Mouse (Mus musculus) thymus, postnatal 36 days (tissue): ENCODE data around the gene Bbs9.

Experiments used
- DNase-seq, 2 experiments: peaks; one replicate each; pipeline ENCODE4 v3.0.0; 2022; ENCODE audit warnings: mixed read lengths in 2 of 2

The Bbs9 gene

GRCm38 (mm10) chr9:22537767-22538373 is 62.4 kb downstream of the Bbs9 start:
- DNase-seq: no peak

DNA sequence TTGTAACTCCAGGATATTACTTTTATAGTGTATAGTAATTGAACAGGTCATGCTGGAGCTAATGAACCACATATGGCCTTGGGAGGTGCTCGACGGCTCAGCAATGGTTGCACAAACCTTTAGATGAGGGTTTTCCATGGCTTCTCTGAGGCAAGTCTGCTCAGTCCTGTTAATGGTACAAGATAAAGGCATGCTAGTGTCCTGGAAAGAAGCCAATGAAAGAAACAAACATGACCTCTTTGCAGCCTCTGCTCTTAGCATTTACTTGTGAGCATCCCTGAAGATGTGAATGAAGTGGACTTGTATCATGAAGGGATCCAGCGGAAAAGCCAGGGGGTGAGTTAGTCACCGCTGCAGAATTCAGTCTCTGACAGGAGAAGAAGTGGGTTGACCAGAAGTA is 64.0 kb downstream of the Bbs9 start:
- no peak for DNase-seq

GRCm38 (mm10) chr9:22541130-22541529 is 65.6 kb downstream of the Bbs9 start:
- DNase-seq: no peak

GRCm38 (mm10) chr9:22543467-22543866 is 68.0 kb downstream of the Bbs9 start:
- no peak for DNase-seq

DNA sequence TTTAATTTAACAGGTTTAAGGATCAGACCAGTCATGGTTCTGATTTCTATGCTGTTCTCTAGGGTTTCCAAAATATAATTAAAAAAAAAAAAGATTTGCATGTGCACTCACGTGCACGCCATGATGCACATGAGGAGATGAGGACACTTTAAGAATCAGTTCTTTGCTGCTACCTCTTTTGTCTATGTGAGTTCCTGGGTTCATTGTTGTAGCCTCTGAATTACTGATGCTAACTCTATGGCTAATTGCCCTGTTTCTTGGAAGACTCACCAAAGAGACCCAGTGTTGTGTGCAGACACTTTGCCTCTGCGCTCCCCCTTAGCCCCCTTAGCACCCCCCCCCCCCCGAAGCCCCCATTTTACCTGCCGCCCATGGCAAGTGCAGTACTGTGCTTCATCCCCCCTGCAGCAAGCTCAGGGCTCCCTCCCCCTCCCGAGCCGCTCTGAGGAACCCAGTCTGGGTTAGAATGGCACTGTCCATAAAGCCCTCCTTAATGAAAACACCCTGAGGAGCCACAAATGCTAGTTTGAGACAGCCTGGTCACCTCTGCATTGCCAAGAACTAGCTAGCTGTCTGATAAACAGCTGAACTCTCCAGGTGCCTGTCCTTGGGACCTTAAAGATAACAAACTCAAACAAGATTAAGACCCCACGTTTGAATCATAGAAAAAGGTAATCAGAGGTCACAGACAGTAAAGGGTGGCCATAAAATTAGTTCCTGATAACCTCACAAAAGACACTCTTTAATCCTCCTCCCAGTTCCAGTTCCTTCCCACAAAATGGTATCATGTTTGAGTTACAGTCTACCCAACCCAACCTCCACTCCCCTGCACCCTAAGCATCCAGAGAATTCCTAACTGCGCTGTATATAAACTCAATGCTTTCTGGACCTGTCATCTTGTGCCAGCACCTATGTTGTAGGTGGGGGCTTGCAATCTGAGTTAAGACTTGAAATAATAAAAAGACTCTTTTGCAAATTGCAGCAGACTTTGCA is 69.1 kb downstream of the Bbs9 start:
- no peak for DNase-seq

- no peak for DNase-seq
Measured at GRCm38 (mm10) chr9:22551273-22551672, 75.8 kb downstream of the Bbs9 start.

DNA sequence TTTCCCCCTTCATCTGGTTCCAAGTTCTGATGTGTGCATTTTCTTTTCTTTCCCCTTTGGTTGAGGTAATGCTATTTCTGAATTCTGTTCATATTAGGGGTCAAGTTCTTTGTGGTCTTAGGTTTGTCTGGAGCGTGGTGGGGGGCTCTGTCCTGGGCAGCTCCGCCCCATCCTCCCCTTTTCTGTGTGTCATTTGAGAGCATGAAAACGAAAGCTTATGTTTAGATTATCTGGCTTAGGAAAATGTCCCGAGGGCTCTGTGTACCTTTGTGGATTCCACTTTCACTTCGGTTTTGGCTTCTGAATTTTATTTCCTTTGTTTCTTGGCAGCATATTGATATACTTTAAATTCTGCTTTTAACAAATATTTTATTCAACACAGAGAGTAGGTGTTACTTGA is 80.6 kb downstream of the Bbs9 start:
- DNase-seq: no peak

DNA sequence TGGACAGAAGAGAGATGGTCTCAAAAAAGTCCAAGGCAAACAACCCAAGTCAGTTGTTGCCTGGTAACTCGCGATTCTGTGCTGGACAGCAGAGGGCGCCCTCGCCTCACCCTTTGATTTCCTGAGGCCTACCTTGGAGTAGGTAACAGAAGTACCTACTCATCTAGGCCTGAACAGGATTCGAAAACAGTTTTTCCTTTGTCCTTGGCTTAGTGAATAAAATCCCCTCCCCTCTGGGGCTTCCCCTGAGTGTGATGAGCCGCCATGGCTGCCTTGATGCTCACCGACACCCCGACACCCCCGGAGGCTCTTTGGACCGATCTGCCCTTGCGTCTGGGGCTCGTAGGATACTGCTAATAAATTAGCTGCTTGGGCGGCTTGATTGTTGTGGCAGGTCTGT is 82.0 kb downstream of the Bbs9 start:
- DNase-seq: peak; percentile 56 to 63

DNA sequence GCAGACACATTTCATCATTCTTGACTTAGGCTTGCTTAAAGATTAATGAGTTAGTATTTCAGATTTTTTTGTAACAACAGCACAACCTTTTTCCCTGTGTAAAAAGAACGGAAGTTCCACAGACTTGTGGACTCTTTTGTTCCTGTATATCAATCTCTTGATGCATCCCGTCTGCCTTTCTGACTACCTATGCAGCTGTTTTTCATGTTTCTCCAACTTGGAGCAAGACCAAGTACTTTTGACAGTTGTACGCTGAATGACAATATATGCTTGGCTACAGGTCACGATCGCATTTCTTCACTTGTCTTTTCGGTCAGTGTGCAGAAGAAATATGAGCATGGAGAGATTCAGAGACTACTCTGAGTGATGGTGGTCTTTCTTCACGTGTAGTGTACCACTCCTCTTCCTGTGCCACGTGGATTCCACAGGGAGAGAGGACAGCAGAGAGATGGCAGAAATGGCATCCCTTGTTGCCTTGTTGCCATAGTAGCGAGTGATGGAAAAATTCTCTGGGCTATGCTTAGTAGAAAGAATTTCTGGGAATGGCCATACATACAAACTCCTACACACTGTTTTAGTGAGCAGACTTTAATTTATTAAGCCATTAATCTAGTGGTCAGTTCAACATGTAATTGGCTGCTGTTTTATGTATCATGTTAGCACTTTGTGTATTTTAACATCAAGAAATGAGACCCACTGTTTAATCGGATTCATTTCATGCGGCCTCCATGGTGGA is 88.3 kb downstream of the Bbs9 start:
- no peak for DNase-seq

- no peak for DNase-seq
Measured at GRCm38 (mm10) chr9:22567726-22568125, 92.2 kb downstream of the Bbs9 start.

- DNase-seq: no peak
Measured at GRCm38 (mm10) chr9:22576426-22577139, 101.1 kb downstream of the Bbs9 start.

DNA sequence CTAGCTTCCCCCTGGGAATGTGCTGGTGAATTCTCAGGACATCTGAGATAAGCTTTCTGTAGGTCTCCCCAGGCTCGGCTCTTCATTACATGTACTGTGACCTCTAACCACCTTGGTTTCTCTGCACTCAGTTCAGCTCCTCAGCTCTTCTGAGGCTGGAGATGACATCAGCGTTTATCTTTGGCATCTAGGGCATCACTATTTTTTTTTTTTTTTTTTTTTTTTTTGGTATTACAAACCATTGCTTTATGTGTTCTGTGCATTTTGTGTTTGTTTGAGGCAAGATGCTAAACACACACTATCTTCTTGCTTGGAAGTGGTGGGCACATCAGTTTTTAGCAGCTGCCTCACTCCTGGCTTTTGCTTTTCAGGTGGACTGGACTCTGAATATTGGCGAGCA is 102.8 kb downstream of the Bbs9 start:
- no peak for DNase-seq

GRCm38 (mm10) chr9:22584221-22584620 is 108.7 kb downstream of the Bbs9 start:
- no peak for DNase-seq

DNA sequence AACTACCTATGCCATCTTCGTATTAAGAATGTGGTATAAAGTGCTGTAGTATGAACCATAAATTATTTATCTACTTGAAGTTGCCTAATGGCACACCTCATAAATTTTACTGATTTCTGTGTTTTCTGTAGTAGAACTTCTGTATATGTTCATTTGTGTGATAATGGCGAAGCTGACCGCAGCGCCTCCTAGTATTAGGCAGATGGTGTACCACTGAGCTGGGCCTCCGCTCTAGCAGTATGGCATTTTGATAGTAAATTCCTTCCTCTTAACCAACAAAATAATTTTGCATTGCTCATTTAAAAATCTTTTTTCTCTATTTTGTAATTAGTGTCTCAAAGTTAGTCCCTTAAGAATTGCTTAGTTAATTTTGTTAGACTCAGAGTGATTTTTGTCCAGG is 117.5 kb downstream of the Bbs9 start:
- no peak for DNase-seq

GRCm38 (mm10) chr9:22596650-22597049 is 121.1 kb downstream of the Bbs9 start:
- DNase-seq: no peak

- DNase-seq: no peak
Measured at GRCm38 (mm10) chr9:22613271-22613824, 137.8 kb downstream of the Bbs9 start.

GRCm38 (mm10) chr9:22619245-22619644 is 143.7 kb downstream of the Bbs9 start:
- DNase-seq: no peak

GRCm38 (mm10) chr9:22624966-22625365 is 149.5 kb downstream of the Bbs9 start:
- DNase-seq: peak; percentile 8 to 24

DNA sequence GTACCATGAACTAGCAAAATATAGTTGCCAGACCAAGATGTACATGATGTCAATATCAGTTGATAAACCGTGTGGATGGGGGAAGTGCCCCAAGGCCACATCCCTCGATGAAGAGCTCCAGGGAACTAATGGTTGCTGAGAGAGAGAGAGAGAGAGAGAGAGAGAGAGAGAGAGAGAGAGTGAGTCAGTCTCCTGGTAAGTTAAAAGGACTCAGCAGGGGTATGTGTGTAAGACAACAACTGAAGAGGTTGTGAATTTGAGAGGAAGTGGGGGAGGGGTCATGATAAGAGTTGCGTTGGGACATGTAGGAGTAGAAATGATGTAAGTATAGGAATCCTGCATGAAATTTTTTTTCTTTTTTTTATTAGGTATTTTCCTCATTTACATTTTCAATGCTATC is 150.5 kb downstream of the Bbs9 start:
- no peak for DNase-seq

- DNase-seq: no peak
Measured at GRCm38 (mm10) chr9:22627912-22628311, 152.4 kb downstream of the Bbs9 start.

- no peak for DNase-seq
Measured at GRCm38 (mm10) chr9:22632800-22633485, 157.4 kb downstream of the Bbs9 start.

GRCm38 (mm10) chr9:22638502-22638901 is 163.0 kb downstream of the Bbs9 start:
- no peak for DNase-seq
